19 mouse cellular contexts compared by ENCODE assay signal in genomic region chr11:78621926-78622325, GRCm38 (mm10).
"Had no signal": no experiment of that assay in that cellular context is flagged by ENCODE, and none has a peak within 500 bp of the region (broad histone marks: within the 10 kb centered on the region; RNA-seq: fewer than 3 reads in every experiment).

No protein-coding gene starts in this region.

- H3K4me2 ChIP-seq: lung, embryonic 15.5 days; midbrain, embryonic 11.5 days; stomach, embryonic 15.5 days had no signal

- H3K27ac ChIP-seq: layer of hippocampus, adult 2 months; left cerebral cortex, adult 2 months; liver, embryonic 14.5 days; lung, embryonic 15.5 days; stomach, embryonic 15.5 days had no signal

- H3K27me3 ChIP-seq: lung, embryonic 15.5 days; stomach, embryonic 15.5 days had no signal

- H3K36me3 ChIP-seq: lung, embryonic 15.5 days; stomach, embryonic 15.5 days had no signal

- H3K9ac ChIP-seq: liver, embryonic 14.5 days; lung, embryonic 15.5 days; stomach, embryonic 15.5 days had no signal

- H3K9me3 ChIP-seq: lung, embryonic 15.5 days; stomach, embryonic 15.5 days had no signal

- DNase-seq: kidney, adult 18-20 months; kidney, adult 9 months; kidney, postnatal 14 days; kidney, postnatal 4 days; layer of hippocampus, adult 9-11 months; lung, adult 18-20 months; lung, postnatal 10 days; lung, postnatal 4 days; midbrain, embryonic 14.5 days; right cerebral cortex, postnatal 25 days; spleen, adult 18-20 months; thymus, postnatal 25 days had no signal

- H3K4me1 ChIP-seq: lung, embryonic 15.5 days; stomach, embryonic 15.5 days had no signal

- ATAC-seq: intestine, embryonic 16.5 days had no signal

- H3K4me3 ChIP-seq: layer of hippocampus, adult 2 months; left cerebral cortex, adult 2 months; lung, embryonic 15.5 days; stomach, embryonic 15.5 days had no signal
